Mouse (Mus musculus) layer of hippocampus, adult 9-10 months (tissue): ENCODE measurements around the gene Eng.

Source experiments
- DNase-seq: peaks from one replicate; pipeline ENCODE4 v3.0.0; 2022; ENCODE audit warnings: low spot score

The Eng gene

DNA sequence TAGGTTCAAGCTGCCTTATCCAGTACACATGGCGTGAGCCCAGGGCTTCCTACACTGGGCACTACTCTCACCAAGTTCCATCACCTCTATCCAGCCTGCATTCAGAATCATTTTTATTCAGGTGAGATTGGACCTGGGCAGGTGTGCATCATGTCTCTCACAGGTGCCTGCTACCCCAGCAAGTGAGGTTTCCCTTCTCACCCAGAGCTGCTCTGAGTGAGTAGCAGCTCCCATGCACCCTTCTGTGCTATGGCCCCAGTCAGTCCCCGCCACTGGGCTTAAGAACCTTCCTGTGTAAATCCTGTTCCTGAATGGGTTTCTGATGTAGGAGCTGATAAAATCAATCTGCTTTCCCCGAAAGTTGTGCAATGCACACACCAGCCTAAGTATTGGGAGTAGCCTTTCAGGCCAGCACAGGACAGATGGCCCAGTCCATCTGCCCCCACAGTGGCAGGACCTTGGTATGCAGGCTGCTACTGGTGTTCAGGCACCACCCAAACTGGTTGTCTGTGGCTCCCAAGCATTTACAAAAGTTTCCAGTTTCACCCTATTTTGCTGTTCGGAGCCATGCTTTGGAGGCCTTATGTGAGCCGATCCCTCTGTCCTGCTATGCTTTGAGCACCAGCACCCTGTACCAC, 22.2 kb upstream of the Eng start:
- no peak for DNase-seq

DNA sequence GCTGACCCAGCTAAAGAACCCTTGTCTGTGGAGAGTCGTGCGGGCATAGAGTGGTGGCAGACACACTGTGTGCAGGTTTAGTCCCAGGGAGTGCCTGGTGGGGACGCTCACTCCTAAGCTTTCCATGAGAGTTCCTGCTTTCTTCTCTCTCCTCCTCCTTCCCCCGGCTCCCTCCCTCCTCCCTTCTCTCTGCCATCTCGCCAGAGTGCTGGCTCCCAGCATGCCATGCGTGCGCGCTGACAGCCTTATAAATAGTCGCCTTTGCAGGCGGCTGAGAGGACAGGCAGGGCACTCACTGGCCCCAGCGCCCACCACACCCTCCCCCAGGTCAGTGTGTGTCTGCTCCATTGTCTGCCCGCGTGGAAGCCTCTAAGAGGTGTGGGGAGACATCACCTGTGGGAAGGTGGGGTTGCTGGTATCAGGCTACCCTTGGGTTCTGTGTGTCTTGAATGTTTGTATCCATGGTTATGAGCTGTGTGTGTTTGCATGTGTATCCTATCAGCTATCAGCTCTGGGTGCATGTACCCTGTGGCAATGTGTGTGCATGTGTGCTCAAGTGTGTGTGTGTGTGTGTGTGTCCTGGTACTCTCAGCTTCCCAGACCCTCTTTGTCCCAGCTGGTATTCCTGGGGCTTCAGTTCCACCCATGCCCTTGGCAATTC, 21.1 kb upstream of the Eng start:
- DNase-seq, result peak; percentile 71

DNA sequence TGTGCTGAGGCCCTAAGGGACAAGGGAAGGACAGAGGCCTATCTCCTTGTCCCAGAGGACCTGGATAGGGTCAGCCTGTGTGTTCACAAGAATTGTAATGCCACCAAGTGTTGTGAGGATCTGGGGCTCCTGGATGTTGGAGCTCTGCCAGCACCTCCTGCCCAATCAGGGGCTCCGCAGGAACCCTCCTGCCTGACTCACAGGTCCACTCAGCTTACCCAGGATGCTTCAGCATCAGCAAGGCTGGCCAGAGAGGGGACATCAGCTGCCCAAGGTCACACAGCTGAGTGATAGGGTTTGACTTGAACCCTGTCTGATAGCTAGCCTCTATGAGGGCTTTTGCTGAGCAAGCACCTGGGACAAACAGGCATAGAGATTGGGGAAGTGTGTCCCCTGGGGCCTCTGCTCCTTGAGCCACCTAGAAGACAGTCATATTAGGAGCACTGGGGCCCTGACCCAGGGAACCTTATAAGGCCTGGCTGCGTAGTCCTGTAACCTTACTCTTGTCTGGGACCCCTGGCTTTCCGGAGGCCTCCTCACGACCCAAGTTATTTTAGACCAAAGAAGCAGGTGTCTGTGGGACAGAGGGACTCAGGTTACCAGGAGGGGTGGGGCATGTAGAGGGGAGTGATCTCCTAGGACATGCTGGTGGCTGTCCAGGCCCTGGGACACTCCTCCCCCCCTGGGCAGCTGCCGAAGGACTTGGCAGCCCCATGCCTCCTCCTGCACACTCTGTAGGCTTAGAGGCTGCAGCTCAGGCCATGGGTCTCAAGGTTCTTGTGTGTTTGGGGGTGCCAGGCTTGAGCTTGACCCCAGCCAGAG, 20.3 kb upstream of the Eng start:
- DNase-seq, result no peak

DNA sequence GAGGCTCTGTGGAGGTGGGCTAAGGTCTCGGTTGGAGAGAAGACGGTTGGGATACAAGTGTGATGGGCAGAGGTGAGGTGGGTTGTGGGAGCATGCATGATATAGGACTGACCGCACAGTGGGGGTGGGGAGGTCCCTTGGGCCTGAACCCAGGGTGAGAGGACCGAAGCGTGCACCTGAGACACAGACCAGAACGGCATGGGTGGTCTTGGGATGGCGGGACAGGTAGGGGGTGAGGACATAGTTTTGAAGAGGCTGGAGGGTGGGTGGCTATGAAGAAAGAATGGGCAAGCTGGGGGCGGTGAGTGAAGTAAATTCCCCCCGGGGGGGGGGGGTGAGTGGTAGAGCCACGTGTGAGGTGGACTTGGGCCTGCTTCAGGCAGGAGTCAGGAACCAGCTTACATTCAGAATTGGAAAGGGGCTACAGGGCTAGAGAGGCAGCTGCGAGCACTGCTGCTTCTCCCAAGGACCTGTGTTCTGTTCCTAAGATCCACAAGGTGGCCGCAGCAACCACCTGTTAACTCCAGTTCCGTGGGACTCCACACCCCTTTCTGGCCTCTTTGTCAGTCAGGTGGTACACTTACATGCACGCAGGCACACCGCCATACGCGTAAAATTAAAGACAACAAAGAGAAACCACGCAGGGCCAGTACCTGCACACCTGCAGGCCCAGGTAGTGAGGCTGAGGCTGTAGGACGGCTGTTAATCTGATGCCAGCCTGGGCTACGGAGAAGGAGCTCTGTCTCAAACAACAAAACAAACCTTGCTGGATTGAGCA, 18.9 kb upstream of the Eng start:
- DNase-seq, result no peak

DNA sequence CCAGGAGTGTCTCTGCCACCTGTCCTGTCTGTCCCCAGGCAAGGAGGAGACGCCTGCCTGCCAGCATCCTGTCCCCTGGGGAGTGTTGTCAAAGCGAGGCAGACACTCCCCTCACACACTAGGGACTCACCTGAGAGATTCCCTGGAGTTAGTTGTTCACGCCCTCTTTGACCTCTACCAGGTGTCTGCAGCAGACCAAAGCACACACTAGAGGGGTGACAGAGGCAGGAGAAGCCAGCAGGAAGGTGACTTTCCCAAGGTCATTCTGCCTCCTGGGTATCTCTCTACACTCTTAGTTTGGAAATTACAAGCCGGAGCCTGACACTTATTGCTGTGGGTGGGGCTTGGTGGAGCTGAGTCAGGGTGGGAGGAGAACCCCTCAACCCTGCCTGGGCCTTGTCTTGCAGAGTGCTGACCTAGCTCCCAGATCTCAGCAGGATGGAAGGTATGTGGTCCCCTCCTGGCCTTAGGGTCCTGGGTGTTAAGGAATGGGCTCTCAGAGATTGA, 18.3 kb upstream of the Eng start:
- no peak for DNase-seq

DNA sequence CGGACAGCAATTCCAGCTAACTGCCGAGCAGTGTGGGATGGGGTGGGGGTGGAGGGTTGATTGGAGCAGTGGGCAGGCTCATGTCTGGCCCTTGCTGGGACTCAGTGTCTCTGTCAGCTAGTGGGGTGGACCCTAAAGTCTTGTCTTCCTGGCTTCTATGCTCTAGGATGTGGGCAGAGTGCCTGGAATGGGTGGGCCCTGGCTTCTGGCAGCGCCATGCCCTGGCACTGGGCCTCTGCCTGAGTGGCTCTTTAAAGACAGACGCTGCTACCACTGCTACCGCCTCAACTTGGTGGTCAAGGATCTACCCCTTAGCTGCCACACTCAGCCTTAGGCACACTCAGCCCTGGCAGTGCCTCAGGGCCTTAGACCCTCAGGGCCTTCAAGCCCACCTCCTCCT, 17.7 kb upstream of the Eng start:
- DNase-seq, result no peak

DNA sequence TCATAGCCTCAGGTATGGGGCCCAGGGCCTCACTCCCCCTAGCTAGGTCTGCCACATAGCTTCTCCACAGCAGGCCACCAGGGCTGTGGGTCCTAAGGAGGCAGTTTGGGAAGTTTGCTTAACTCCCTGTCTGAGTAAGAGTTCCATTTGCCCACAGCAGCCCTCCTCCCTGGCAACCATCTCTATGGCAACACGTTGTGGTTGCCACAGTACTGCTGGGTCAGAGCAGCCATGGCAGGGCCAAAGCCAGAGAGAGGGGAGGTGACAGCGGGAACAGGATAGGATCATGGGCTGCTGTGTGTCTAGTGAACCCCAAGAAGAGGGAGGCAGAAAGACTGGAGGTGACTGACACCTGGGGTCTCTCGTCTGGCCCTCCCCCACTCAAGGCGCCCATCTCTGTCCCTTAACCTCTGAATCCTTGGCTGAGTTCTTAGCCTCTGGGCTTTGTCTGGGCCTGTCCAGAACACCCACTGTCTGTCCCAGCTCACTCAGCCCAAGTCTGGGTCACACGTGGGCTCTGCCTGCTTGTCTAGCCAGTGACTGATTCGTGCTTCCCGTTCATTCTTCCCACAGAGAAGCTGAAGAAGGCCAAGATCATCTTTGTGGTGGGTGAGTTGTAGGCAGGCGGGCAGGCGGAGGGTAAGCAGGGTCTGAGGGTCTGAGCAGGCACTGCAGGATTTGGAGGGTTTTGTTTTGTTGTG, 17.0 kb upstream of the Eng start:
- no peak for DNase-seq

GRCm38 (mm10) chr2:32630036-32630435, 16.4 kb upstream of the Eng start:
- no peak for DNase-seq

DNA sequence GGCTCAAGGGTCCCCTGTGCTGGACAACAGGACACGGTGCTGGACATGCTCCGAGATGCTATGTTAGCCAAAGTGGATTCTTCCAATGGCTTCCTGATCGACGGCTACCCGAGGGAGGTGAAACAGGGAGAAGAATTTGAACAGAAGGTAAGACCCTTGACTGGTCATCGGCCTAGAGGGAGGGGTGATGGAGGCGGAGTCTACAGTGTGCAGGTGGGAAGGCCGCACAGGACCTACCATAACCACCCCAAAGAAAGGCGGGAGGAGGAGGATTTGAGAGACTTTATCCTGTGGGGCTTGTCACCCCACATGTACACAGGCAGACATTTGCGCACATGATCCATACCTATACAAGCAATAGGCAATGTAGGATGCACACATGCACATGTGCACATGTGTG, 15.3 kb upstream of the Eng start:
- DNase-seq, result no peak

DNA sequence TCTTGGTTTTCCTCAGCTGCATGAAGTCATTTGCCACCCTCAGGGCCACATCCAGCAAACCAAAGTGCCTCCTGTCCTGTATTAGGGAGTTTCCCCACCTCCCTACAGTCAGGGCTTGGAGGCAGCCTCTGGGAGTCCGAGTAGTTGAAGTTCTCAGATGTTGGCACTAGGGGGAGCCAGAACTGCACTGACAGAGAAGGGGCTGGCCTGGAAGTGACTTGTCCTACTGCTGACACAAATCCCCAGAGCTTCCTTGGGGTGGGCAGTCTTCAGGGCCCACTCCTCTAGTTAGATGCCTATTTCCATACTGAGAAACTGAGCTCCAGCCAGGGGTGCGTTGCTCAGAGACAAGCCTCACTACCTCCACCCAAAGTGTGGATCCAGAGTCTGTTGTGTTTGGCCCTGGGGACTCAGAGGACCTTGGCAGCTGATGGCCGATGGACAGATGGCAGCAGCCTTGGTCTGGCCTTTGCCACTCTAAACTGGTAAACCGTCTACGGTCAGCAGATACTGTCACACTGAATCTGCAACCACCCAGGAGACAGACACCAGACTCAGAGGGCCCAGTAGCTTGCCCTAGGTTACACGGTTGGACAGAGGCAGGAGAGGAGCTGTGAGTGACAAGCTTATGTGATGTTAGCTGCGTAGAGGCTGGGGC, 14.5 kb upstream of the Eng start:
- DNase-seq, result peak; percentile 64

DNA sequence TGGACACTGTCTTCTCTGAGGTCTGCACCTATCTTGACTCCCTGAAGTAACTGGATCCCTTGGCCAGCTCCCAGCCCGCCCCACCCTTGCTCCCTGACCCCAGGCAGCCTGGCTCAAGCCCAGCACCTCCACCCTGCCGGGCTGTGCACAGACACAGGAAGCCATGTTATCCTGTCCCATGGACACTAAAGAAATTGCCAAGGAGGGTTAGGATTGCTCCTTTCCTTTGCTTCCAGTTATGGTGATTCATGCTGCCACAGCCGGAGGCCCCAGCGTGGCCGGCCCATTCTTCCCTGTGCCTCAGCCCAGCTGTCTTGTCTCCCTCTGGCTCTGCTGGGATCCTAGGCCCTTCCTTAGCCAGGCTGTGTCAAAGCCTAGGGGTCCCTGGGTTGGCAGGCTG, 12.7 kb upstream of the Eng start:
- DNase-seq, result no peak

DNA sequence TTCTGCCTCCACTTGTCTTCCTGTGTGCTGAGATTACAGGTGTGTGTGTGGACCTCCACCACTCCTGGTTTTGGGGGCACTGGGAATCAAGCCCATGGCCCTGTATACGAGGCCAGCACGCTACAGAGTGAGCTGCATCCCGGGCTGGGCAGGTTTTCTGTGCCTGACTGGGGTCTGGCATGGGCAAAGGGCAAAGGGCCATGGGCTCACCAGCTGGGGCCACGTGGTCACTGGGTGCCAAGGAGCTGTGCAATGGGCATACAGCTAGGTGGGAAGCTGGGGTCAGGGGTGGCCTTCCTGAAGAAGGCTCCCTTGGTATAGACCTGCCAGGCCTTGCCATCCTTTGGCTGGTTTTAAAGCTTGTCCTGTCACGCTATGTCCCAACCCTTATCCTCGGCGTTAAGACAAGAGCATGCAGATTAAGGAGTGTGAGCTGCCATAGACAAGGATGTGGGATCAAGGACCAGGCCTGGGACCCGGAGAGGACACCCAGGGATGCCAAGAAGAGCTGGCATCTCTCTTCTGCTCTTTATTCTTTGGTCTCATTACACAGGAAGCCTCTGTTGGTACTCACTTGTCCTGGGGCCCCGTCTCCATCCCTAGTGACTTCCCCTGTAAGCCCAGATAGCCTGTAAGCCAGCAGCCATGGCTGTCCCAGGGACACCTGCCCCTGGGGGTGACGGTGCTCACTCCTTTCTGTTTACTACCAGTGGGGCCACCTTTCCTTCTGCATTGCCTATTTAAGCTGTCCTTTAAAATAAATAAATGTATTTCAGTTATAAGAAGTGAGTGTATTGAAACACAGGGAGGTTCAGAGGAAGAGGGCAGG, 11.9 kb upstream of the Eng start:
- no peak for DNase-seq

- DNase-seq, result no peak
Observed at GRCm38 (mm10) chr2:32636617-32637016, 9.8 kb upstream of the Eng start.

DNA sequence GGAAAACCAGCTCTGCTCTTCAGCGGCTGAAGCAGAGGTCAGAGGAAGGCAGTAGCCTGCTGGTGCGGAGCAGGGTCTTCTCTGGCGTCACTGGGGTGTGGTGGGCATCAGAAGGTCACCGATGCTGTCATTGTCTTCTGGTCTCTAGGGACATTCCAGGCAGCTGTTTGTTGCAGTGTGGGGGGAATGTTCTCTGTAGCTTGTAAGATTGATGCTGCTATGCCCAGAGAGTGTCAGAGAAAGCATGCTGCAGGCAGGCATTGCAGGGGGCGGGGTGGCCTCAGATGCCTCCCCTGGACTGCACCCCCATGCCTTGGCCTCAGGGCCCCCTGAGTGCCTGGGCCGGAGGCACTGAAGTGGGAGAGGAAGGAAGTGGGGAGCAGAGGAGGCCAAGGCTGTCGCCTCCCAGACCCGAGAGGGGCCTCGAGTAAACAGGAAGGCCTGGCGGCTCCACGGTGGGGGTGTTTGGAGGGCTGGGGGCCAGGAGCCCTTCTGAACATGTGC, 8.6 kb upstream of the Eng start:
- DNase-seq, result no peak

DNA sequence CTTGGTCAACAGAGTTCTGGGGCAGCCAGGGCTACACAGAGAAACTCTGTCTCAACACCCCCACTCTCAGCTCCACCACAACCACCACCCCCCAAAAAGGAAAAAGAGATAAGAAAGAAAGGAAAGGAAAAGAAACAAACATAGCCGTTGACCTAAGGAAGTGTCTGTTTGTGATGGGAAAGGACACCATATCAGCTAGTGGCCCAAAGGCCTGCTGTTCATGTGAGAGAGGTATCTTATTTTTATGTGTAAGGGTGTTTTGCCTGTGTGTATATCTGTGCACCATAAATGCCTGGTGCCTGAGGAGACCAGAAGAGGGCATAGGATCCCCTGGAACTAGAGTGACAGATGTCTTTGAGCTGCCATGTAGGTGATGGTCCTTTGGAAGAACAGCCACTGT, 6.8 kb upstream of the Eng start:
- DNase-seq, result no peak

- DNase-seq, result no peak
Observed at GRCm38 (mm10) chr2:32640550-32641051, 5.8 kb upstream of the Eng start.

DNA sequence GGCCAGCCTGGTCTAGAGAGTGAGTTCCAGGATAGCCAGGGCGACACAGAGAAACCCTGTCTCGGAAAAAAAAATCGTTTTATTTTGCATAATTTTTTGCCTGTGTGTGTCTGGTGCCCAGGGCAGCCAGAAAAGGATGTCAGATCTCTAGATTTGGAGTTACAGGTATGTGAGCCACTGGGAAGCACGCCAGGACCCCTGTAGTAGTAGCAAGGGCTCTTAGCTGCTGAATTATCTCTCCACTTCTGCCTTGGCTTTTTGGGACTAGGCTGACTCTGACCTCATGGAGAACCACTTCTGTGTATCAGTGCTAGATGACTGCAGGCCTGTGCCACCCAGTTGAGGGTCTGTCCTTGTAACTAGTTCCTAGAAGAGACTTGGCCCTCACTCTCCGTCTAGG, 4.6 kb upstream of the Eng start:
- DNase-seq, result no peak

DNA sequence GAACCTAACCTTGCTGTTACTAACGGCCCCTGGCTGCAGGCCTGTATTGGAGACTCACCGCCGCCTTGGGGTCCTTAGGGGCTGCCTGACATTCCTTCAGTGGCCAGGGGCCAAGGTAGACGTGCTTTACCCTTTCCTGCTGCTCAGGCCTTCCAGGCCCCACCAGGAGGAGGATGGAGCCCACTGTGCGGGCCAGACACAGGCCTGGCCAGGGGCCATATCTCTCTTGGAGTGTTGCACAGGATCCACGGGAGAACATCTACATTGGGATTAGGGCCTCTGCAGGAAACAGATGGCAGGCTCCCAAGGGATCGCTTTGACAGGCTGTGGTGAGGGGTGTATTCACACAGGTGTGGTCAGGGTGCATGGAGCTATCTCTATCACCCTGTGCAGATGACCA, 3.6 kb upstream of the Eng start:
- no peak for DNase-seq

GRCm38 (mm10) chr2:32644083-32644482, 2.3 kb upstream of the Eng start:
- no peak for DNase-seq
